Mouse (Mus musculus): ENCODE data around the gene Paqr6. TPM values are rescaled to one million over a fixed set of nuclear protein-coding genes. Genes with fewer than 3 reads are reported as not detected.

Gene Paqr6
- polyA plus RNA-seq, 1 experiment from 2014 or later, result 1.9 TPM

Other genes starting within 250 kb of the Paqr6 start
- gene Mef2d, start 222.2 kb upstream of the Paqr6 start, polyA plus RNA-seq (2015; fragmentation: Nextera tagmentation; extraction: Ambion mirVana), result 19.2 and 23.9 TPM in 2 replicates
- 0.55 and 0.60 TPM in 2 replicates for gene Rhbg, start 109.9 kb upstream of the Paqr6 start, polyA plus RNA-seq (2015; fragmentation: Nextera tagmentation; extraction: Ambion mirVana)
- gene Gm38392, start 77.4 kb upstream of the Paqr6 start, polyA plus RNA-seq (2015; fragmentation: Nextera tagmentation; extraction: Ambion mirVana), result 0.35 TPM in 1 of 2 replicates, not detected in the other
- 9.5 and 12.2 TPM in 2 replicates for gene Tsacc, start 67.6 kb upstream of the Paqr6 start, polyA plus RNA-seq (2015; fragmentation: Nextera tagmentation; extraction: Ambion mirVana)
- gene Cct3, start 67.5 kb upstream of the Paqr6 start, polyA plus RNA-seq (2015; fragmentation: Nextera tagmentation; extraction: Ambion mirVana), result 446 and 451 TPM in 2 replicates
- gene Glmp, start 39.6 kb upstream of the Paqr6 start, polyA plus RNA-seq (2015; fragmentation: Nextera tagmentation; extraction: Ambion mirVana), result 119 and 125 TPM in 2 replicates
- 1.2 and 1.7 TPM in 2 replicates for gene Tmem79, start 28.4 kb upstream of the Paqr6 start, polyA plus RNA-seq (2015; fragmentation: Nextera tagmentation; extraction: Ambion mirVana)
- gene Smg5, start 28.3 kb upstream of the Paqr6 start, polyA plus RNA-seq (2015; fragmentation: Nextera tagmentation; extraction: Ambion mirVana), result 62.5 and 64.0 TPM in 2 replicates
- gene Bglap3, start 8.2 kb downstream of the Paqr6 start, polyA plus RNA-seq (2015; fragmentation: Nextera tagmentation; extraction: Ambion mirVana), result not detected in 2 replicates
- gene Bglap2, start 14.1 kb downstream of the Paqr6 start, polyA plus RNA-seq (2015; fragmentation: Nextera tagmentation; extraction: Ambion mirVana), result not detected in 2 replicates
- gene Bglap, start 19.9 kb downstream of the Paqr6 start, polyA plus RNA-seq (2015; fragmentation: Nextera tagmentation; extraction: Ambion mirVana), result not detected in 2 replicates
- gene Pmf1, start 45.7 kb downstream of the Paqr6 start, polyA plus RNA-seq (2015; fragmentation: Nextera tagmentation; extraction: Ambion mirVana), result 28.8 and 35.4 TPM in 2 replicates
- 34.7 and 40.4 TPM in 2 replicates for gene Slc25a44, start 60.6 kb downstream of the Paqr6 start, polyA plus RNA-seq (2015; fragmentation: Nextera tagmentation; extraction: Ambion mirVana)
- 30.4 and 30.5 TPM in 2 replicates for gene Sema4a, start 96.6 kb downstream of the Paqr6 start, polyA plus RNA-seq (2015; fragmentation: Nextera tagmentation; extraction: Ambion mirVana)
- gene Lmna, start 145.4 kb downstream of the Paqr6 start, polyA plus RNA-seq (2015; fragmentation: Nextera tagmentation; extraction: Ambion mirVana), result 52.2 and 53.4 TPM in 2 replicates
- 26.4 and 28.6 TPM in 2 replicates for gene Mex3a, start 167.8 kb downstream of the Paqr6 start, polyA plus RNA-seq (2015; fragmentation: Nextera tagmentation; extraction: Ambion mirVana)
- 0.23 TPM in 1 of 2 replicates, not detected in the other for gene Rab25, start 183.7 kb downstream of the Paqr6 start, polyA plus RNA-seq (2015; fragmentation: Nextera tagmentation; extraction: Ambion mirVana)
- gene Lamtor2, start 188.5 kb downstream of the Paqr6 start, polyA plus RNA-seq (2015; fragmentation: Nextera tagmentation; extraction: Ambion mirVana), result 201 and 205 TPM in 2 replicates
- 43.6 and 47.7 TPM in 2 replicates for gene Ubqln4, start 189.2 kb downstream of the Paqr6 start, polyA plus RNA-seq (2015; fragmentation: Nextera tagmentation; extraction: Ambion mirVana)
- 146 and 149 TPM in 2 replicates for gene Ssr2, start 211.3 kb downstream of the Paqr6 start, polyA plus RNA-seq (2015; fragmentation: Nextera tagmentation; extraction: Ambion mirVana)
- 121 and 129 TPM in 2 replicates for gene Arhgef2, start 241.4 kb downstream of the Paqr6 start, polyA plus RNA-seq (2015; fragmentation: Nextera tagmentation; extraction: Ambion mirVana)